Mouse (Mus musculus) embryonic facial prominence, embryonic 15.5 days (tissue): ENCODE measurements around the gene Ahcyl2. TPM values are rescaled to one million over a fixed set of nuclear protein-coding genes. Genes with fewer than 3 reads are reported as not detected.

Experiments used
- ATAC-seq: fragments of 200-750 bp; cut with Nextera tagmentation; 2 replicates; pipeline ENCODE4 v1.8.0; 2017; ENCODE audit warnings: low read depth, moderate TSS enrichment; ENCODE audit not compliant: insufficient number of reproducible peaks, low FRiP score, low TSS enrichment
- H3K27ac ChIP-seq: fragments of 300-500 bp; sonication (generic); replicated peaks from 2 replicates; pipeline ENCODE4 v1.5.1; 2015; ENCODE audit warnings: mild to moderate bottlenecking, inconsistent platforms
- H3K27me3 ChIP-seq: fragments of 300-500 bp; sonication (generic); 2 replicates; pipeline ENCODE4 v1.6.1; 2015; ENCODE audit warnings: inconsistent platforms
- H3K36me3 ChIP-seq: fragments of 300-500 bp; sonication (generic); 2 replicates; pipeline ENCODE4 v1.6.1; 2015; ENCODE audit warnings: mild to moderate bottlenecking, inconsistent platforms
- H3K4me1 ChIP-seq: fragments of 300-500 bp; sonication (generic); 2 replicates; pipeline ENCODE4 v1.6.1; 2015; ENCODE audit warnings: inconsistent platforms
- H3K4me2 ChIP-seq: fragments of 300-500 bp; sonication (generic); replicated peaks from 2 replicates; pipeline ENCODE4 v1.6.1; 2015; ENCODE audit warnings: mild to moderate bottlenecking, inconsistent platforms
- H3K4me3 ChIP-seq: fragments of 300-500 bp; sonication (generic); replicated peaks from 2 replicates; pipeline ENCODE4 v1.5.1; 2015; ENCODE audit warnings: mild to moderate bottlenecking, inconsistent platforms
- H3K9ac ChIP-seq: fragments of 300-500 bp; sonication (generic); 2 replicates; pipeline ENCODE4 v1.6.1; 2015; ENCODE audit warnings: inconsistent platforms
- H3K9me3 ChIP-seq: fragments of 300-500 bp; sonication (generic); replicated peaks from 2 replicates; pipeline ENCODE4 v1.6.1; 2016; ENCODE audit warnings: inconsistent platforms
- WGBS: fragments of 180-500 bp; shearing (Covaris S2); methylation state at CpG from one replicate; pipeline ENCODE4 v1.1.7; 2015; 5-methylcytosine and 5-hydroxymethylcytosine counted together
- polyA plus RNA-seq: library from polyadenylated mRNA; unstranded; fragments of >200 nt; fragmentation: Nextera tagmentation; extraction: Ambion mirVana; gene quantifications from 2 replicates; pipeline ENCODE4 v1.2.1, GENCODE M21; 2015

Gene Ahcyl2
- polyA plus RNA-seq, 1 experiment from 2014 or later: 14.2 TPM

- H3K36me3 ChIP-seq: 0 out of 2 replicates have a peak, but pooled peaks cover 3% of the 10 kb centered on the region
- H3K27me3 ChIP-seq: no peaks in the 10 kb centered on the region
- H3K9me3 ChIP-seq: no peaks in the 10 kb centered on the region
- H3K4me2 ChIP-seq: no peak overlapping the region
- 26% methylated on average over 3 of the region's 3 CpGs for WGBS
- H3K4me3 ChIP-seq: no peak overlapping the region
- no peaks in the 10 kb centered on the region for H3K4me1 ChIP-seq
- H3K27ac ChIP-seq: no peak overlapping the region
- no peak for ATAC-seq
- no peak overlapping the region for H3K9ac ChIP-seq
Measured at GRCm38 (mm10) chr6:29819309-29819708, 51.5 kb downstream of the Ahcyl2 start.

- no peak overlapping the region for H3K4me2 ChIP-seq
- H3K27ac ChIP-seq: no peak overlapping the region
- no peaks in the 10 kb centered on the region for H3K9me3 ChIP-seq
- no peaks in the 10 kb centered on the region for H3K4me1 ChIP-seq
- no peaks in the 10 kb centered on the region for H3K27me3 ChIP-seq
- 0 out of 2 replicates have a peak, but pooled peaks cover 3% of the 10 kb centered on the region for H3K36me3 ChIP-seq
- no peak overlapping the region for H3K9ac ChIP-seq
- no peak overlapping the region for H3K4me3 ChIP-seq
- ATAC-seq: no peak
- WGBS: 92% methylated on average over 4 of the region's 4 CpGs
Measured at GRCm38 (mm10) chr6:29820314-29820713, 52.5 kb downstream of the Ahcyl2 start.

GRCm38 (mm10) chr6:29820926-29821325 is 53.1 kb downstream of the Ahcyl2 start:
- H3K4me1 ChIP-seq: no peaks in the 10 kb centered on the region
- H3K9ac ChIP-seq: no peak overlapping the region
- H3K27ac ChIP-seq: no peak overlapping the region
- H3K9me3 ChIP-seq: no peaks in the 10 kb centered on the region
- ATAC-seq: no peak
- 84% methylated on average over 3 of the region's 3 CpGs for WGBS
- H3K27me3 ChIP-seq: no peaks in the 10 kb centered on the region
- 0 out of 2 replicates have a peak, but pooled peaks cover 3% of the 10 kb centered on the region for H3K36me3 ChIP-seq
- no peak overlapping the region for H3K4me2 ChIP-seq
- no peak overlapping the region for H3K4me3 ChIP-seq

- Histone ChIP-seq H3K9ac (no peak overlapping the region), H3K4me3 (no peak overlapping the region), H3K4me1 (no peaks in the 10 kb centered on the region), H3K4me2 (no peak overlapping the region), H3K36me3 (0 out of 2 replicates have a peak, but pooled peaks cover 3% of the 10 kb centered on the region), H3K27ac (no peak overlapping the region), H3K9me3 (no peaks in the 10 kb centered on the region), H3K27me3 (no peaks in the 10 kb centered on the region)
- no peak; the same call in 1 of the 2 replicates for ATAC-seq
- 41% methylated on average over 1 of the region's 1 CpGs for WGBS
Measured at GRCm38 (mm10) chr6:29821770-29822169, 54.0 kb downstream of the Ahcyl2 start.

GRCm38 (mm10) chr6:29825302-29825701 is 57.5 kb downstream of the Ahcyl2 start:
- 57% methylated on average over 2 of the region's 2 CpGs for WGBS
- Histone ChIP-seq H3K9ac (no peak overlapping the region), H3K4me1 (no peaks in the 10 kb centered on the region), H3K27me3 (no peaks in the 10 kb centered on the region), H3K36me3 (0 out of 2 replicates have a peak, but pooled peaks cover 3% of the 10 kb centered on the region), H3K27ac (no peak overlapping the region), H3K4me3 (no peak overlapping the region), H3K9me3 (no peaks in the 10 kb centered on the region), H3K4me2 (no peak overlapping the region)
- ATAC-seq: no peak

- no peak overlapping the region for H3K4me3 ChIP-seq
- no peak overlapping the region for H3K9ac ChIP-seq
- ATAC-seq: no peak
- no peaks in the 10 kb centered on the region for H3K27me3 ChIP-seq
- no peaks in the 10 kb centered on the region for H3K9me3 ChIP-seq
- H3K4me2 ChIP-seq: no peak overlapping the region
- no peak overlapping the region for H3K27ac ChIP-seq
- WGBS: 76% methylated on average over 5 of the region's 5 CpGs
- H3K4me1 ChIP-seq: no peaks in the 10 kb centered on the region
- H3K36me3 ChIP-seq: no peaks in the 10 kb centered on the region
Measured at GRCm38 (mm10) chr6:29827291-29828242, 59.8 kb downstream of the Ahcyl2 start.

GRCm38 (mm10) chr6:29828574-29829234 is 60.9 kb downstream of the Ahcyl2 start:
- Histone ChIP-seq H3K27ac (no peak overlapping the region), H3K4me2 (no peak overlapping the region), H3K9ac (no peak overlapping the region), H3K27me3 (no peaks in the 10 kb centered on the region), H3K4me1 (no peaks in the 10 kb centered on the region), H3K9me3 (no peaks in the 10 kb centered on the region), H3K36me3 (no peaks in the 10 kb centered on the region), H3K4me3 (no peak overlapping the region)
- 77% methylated on average over 3 of the region's 3 CpGs for WGBS
- no peak for ATAC-seq

- 74% methylated on average over 4 of the region's 4 CpGs for WGBS
- ATAC-seq: no peak
- H3K4me1 ChIP-seq: no peaks in the 10 kb centered on the region
Measured at GRCm38 (mm10) chr6:29832356-29832755, 64.5 kb downstream of the Ahcyl2 start.

GRCm38 (mm10) chr6:29833117-29833516 is 65.3 kb downstream of the Ahcyl2 start:
- Histone ChIP-seq H3K27ac (no peak overlapping the region), H3K4me1 (no peaks in the 10 kb centered on the region), H3K9ac (no peak overlapping the region), H3K4me3 (no peak overlapping the region), H3K36me3 (no peaks in the 10 kb centered on the region), H3K4me2 (no peak overlapping the region), H3K27me3 (no peaks in the 10 kb centered on the region), H3K9me3 (no peaks in the 10 kb centered on the region)
- ATAC-seq: no peak
- WGBS: 80% methylated on average over 4 of the region's 4 CpGs

More at GRCm38 (mm10) chr6:29832356-29832755, 64.5 kb downstream of the Ahcyl2 start:
- Histone ChIP-seq H3K27me3 (no peaks in the 10 kb centered on the region), H3K4me3 (no peak overlapping the region), H3K9me3 (no peaks in the 10 kb centered on the region), H3K9ac (no peak overlapping the region), H3K36me3 (no peaks in the 10 kb centered on the region), H3K27ac (no peak overlapping the region), H3K4me2 (no peak overlapping the region)

- Histone ChIP-seq H3K36me3 (no peaks in the 10 kb centered on the region), H3K9me3 (no peaks in the 10 kb centered on the region), H3K9ac (no peak overlapping the region), H3K27ac (no peak overlapping the region), H3K4me3 (no peak overlapping the region), H3K4me1 (no peaks in the 10 kb centered on the region), H3K4me2 (no peak overlapping the region), H3K27me3 (no peaks in the 10 kb centered on the region)
- no peak for ATAC-seq
- WGBS: 55% methylated on average over 4 of the region's 4 CpGs
Measured at GRCm38 (mm10) chr6:29833568-29834255, 65.9 kb downstream of the Ahcyl2 start.
